Mouse (Mus musculus) macrophage (primary cell): ENCODE results near the gene 1810065E05Rik. TPM values are rescaled to one million over a fixed set of nuclear protein-coding genes. Genes with fewer than 3 reads are reported as not detected.

Source experiments
- H3K27ac ChIP-seq: fragments of 350-480 bp; formaldehyde crosslinking; 2 replicates; pipeline ENCODE4 v1.9.0; 2021
- H3K36me3 ChIP-seq: fragments of 350-480 bp; formaldehyde crosslinking; 2 replicates; pipeline ENCODE4 v1.9.0; 2021; ENCODE audit errors: inconsistent target
- H3K4me3 ChIP-seq: fragments of 350-480 bp; formaldehyde crosslinking; 2 replicates; pipeline ENCODE4 v1.9.0; 2021; ENCODE audit errors: inconsistent target
- H3K79me2 ChIP-seq: fragments of 350-480 bp; formaldehyde crosslinking; 2 replicates; pipeline ENCODE4 v1.9.0; 2021; ENCODE audit errors: inconsistent target
- WGBS: methylation state at CpG from one replicate; pipeline ENCODE4 v1.1.7; 2026; ENCODE audit warnings: inconsistent platforms; ENCODE audit not compliant: missing documents; 5-methylcytosine and 5-hydroxymethylcytosine counted together
- polyA plus RNA-seq: library from polyadenylated mRNA; stranded (reverse); fragments of 250-400 nt; gene quantifications from 3 replicates; pipeline ENCODE4 v1.2.4, GENCODE M21; 2018; ENCODE audit warnings: inconsistent platforms
- total RNA-seq, 78 experiments: library from RNA; depleted of rRNA; stranded (reverse); fragments of 250-400 nt; gene quantifications; 1 replicate in 9 of 78; 2 replicates in 24 of 78; 3 replicates in 43 of 78; 4 replicates in 2 of 78; pipeline ENCODE4 v1.2.4; 2018; ENCODE audit warnings: inconsistent platforms in 56 of 78

Gene 1810065E05Rik
- not detected for total RNA-seq (2018; cell fraction: chromatin; rRNA removed)
- not detected for total RNA-seq (2018; cell fraction: cytosol; rRNA removed)
- total RNA-seq (2018; cell fraction: nucleus; rRNA removed): not detected
- not detected in 3 replicates for polyA plus RNA-seq

- Histone ChIP-seq H3K27ac (no peak within 1 kb of the TSS), H3K4me3 (no peak within 1 kb of the TSS), H3K36me3 (no peaks in the 10 kb centered on the region), H3K79me2 (no peaks in the 10 kb centered on the region)
- WGBS: 56% methylated on average over 1 of the region's 1 CpGs
These were observed at the start of gene 1810065E05Rik for GRCm38 (mm10) chr11:58420815-58421214. Gene 1810065E05Rik (plus strand): TSS chr11:58421111.

DNA sequence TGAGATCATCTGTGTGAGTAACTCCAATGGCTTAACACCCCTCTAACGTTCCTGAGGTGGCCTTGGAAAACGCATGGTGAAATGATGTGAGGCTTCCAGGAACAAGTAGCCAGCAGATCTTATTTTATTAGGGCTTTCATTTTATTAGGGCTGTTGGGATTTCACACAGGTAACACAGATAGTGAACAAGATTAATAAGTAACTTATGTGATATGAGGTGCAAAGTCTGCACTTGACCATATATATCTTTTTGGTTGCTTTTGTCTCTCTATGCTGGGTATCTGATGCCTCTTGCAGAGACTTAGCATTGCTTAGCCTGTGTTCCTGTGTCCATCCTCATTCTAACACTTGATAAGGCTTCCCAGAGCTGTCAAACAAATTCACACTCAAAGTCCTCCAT lies 43.6 kb upstream of the 1810065E05Rik start:
- H3K4me3 ChIP-seq: no peak overlapping the region
- no peak overlapping the region for H3K27ac ChIP-seq
- H3K36me3 ChIP-seq: no peaks in the 10 kb centered on the region
- no peaks in the 10 kb centered on the region for H3K79me2 ChIP-seq
- WGBS: 86% methylated on average over 2 of the region's 2 CpGs

DNA sequence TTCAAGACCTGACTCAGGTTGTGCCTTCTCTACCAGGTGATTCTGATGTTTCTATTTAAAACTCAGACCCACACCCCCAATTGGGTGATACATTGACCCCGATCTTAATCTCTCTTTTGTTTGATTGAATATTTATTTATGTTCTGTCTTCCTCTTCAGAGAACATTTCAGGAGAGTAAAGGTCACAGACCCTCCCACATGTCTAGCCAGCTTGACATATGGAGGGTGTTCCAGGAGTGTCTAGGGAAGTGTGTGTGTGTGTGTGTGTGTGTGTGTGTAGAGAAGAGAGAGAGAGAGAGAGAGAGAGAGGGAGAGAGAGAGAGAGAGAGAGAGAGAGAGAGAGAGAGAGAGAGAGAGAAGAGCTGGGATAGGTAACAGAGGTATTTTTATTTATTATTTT lies 43.2 kb upstream of the 1810065E05Rik start:
- Histone ChIP-seq H3K36me3 (no peaks in the 10 kb centered on the region), H3K27ac (no peak overlapping the region), H3K4me3 (no peak overlapping the region), H3K79me2 (no peaks in the 10 kb centered on the region)
- WGBS: 78% methylated on average over 1 of the region's 1 CpGs

- H3K27ac ChIP-seq: no peak within 1 kb of the TSS
- 76% methylated on average over 3 of the region's 3 CpGs for WGBS
- no peak within 1 kb of the TSS for H3K4me3 ChIP-seq
- H3K36me3 ChIP-seq: no peaks in the 10 kb centered on the region
- H3K79me2 ChIP-seq: no peaks in the 10 kb centered on the region
These were observed 42.1 kb upstream of the 1810065E05Rik start, which contains the start of gene Lypd8 for GRCm38 (mm10) chr11:58378763-58379278. Gene Lypd8 (plus strand): TSS chr11:58379043.

GRCm38 (mm10) chr11:58379516-58379915 lies 41.4 kb upstream of the 1810065E05Rik start:
- no peak overlapping the region for H3K27ac ChIP-seq
- H3K4me3 ChIP-seq: no peak overlapping the region
- H3K79me2 ChIP-seq: no peaks in the 10 kb centered on the region
- 100% methylated on average over 1 of the region's 1 CpGs for WGBS
- H3K36me3 ChIP-seq: no peaks in the 10 kb centered on the region

- H3K79me2 ChIP-seq: no peaks in the 10 kb centered on the region
- H3K4me3 ChIP-seq: no peak overlapping the region
- 91% methylated on average over 6 of the region's 6 CpGs for WGBS
- no peak overlapping the region for H3K27ac ChIP-seq
- no peaks in the 10 kb centered on the region for H3K36me3 ChIP-seq
These were observed 38.4 kb upstream of the 1810065E05Rik start for GRCm38 (mm10) chr11:58382471-58382870.

DNA sequence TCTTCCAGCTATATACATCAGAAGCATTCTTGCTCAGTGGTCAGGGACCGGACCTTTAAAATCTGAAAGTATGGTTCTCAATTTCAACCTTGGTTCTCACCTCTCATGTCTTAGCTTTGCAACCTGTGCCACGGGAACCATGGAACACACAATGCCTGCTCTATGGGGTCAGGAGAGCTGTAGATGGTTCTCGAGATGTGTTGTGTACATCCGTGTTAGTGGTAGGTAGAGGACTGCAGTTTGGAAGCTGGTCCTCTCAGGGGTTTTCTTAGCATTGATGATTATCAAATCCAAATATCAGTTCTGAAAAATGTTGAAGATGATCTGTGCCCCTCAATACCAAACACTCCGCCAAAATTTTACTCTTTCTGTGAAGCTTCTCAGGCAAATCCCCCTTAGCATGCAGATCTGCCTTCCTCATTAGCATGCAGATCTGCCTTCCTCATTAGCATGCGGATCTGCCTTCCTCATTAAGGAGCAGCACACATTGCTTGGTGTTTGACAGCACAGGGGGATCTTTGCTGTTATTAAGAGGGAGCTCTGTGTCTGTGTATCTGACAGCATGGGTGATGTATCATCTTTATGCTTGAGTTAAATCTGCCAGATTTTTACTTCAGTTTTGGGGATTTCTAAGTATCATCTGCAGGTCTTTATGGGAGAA lies 20.8 kb upstream of the 1810065E05Rik start:
- WGBS: 64% methylated on average over 6 of the region's 6 CpGs
- H3K27ac ChIP-seq: no peak overlapping the region
- H3K36me3 ChIP-seq: no peaks in the 10 kb centered on the region
- H3K79me2 ChIP-seq: no peaks in the 10 kb centered on the region
- no peak overlapping the region for H3K4me3 ChIP-seq

- no peak overlapping the region for H3K27ac ChIP-seq
- H3K79me2 ChIP-seq: no peaks in the 10 kb centered on the region
- whole genome bisulfite sequencing: 62% methylated on average over 5 of the region's 5 CpGs
- H3K36me3 ChIP-seq: no peaks in the 10 kb centered on the region
- H3K4me3 ChIP-seq: no peak overlapping the region
These were observed 20.3 kb upstream of the 1810065E05Rik start for GRCm38 (mm10) chr11:58400655-58401054.

- 89% methylated on average over 3 of the region's 3 CpGs for WGBS
- Histone ChIP-seq H3K79me2 (no peaks in the 10 kb centered on the region), H3K36me3 (no peaks in the 10 kb centered on the region), H3K27ac (no peak overlapping the region), H3K4me3 (no peak overlapping the region)
These were observed 12.8 kb upstream of the 1810065E05Rik start for GRCm38 (mm10) chr11:58408066-58408465.

DNA sequence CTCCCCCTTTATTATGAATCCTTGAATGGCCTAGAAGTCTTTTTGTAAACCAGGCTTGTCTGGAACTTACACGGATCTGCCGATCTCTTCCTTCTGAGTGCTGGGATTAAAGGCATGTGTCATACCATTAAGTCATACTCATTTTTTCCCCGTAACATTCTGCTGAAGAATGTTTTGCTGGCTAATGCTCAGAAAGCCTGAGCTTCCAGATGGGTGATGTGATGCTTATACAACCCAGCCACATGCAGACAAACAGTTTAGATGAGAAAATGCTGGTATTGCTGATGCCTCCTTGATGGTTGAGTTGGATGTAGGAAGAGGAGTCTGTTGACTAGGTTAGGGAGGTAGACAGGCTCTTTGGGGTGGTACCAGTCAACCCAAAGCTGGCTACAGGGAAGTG lies 2.6 kb upstream of the 1810065E05Rik start:
- Histone ChIP-seq H3K4me3 (no peak overlapping the region), H3K36me3 (no peaks in the 10 kb centered on the region), H3K27ac (no peak overlapping the region), H3K79me2 (no peaks in the 10 kb centered on the region)
- WGBS: 82% methylated on average over 3 of the region's 3 CpGs

GRCm38 (mm10) chr11:58432259-58432658 lies 11.3 kb downstream of the 1810065E05Rik start, which contains the start of gene Gm12253:
Gene Gm12253 (plus strand): TSS chr11:58432559.
- Histone ChIP-seq H3K36me3 (no peaks in the 10 kb centered on the region), H3K79me2 (no peaks in the 10 kb centered on the region), H3K4me3 (no peak within 1 kb of the TSS), H3K27ac (no peak within 1 kb of the TSS)
- WGBS: 89% methylated on average over 3 of the region's 3 CpGs

GRCm38 (mm10) chr11:58437866-58438265 lies 17.0 kb downstream of the 1810065E05Rik start:
- Histone ChIP-seq H3K79me2 (no peaks in the 10 kb centered on the region), H3K27ac (no peak overlapping the region), H3K36me3 (no peaks in the 10 kb centered on the region), H3K4me3 (no peak overlapping the region)
- 20% methylated on average over 5 of the region's 5 CpGs for WGBS

DNA sequence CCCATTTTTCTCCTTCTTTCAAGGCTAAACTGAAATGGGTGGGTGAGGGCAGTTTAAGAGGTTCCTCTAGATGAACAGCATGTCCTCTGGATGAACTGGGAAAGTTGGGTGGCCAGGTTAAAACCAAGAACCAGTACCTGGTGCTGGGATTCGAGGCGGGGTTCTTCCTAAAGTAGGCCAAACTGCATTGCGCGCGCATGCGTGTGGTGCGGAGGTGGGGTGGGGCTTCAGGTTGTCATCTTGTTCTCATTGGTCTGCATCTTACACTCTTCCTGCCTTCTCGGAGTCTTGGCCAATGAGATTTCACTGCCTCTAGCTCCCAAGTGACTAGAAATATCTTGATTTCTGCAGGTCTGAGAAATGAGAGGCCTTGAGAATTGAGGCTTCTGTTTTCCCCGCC lies 31.8 kb downstream of the 1810065E05Rik start, which contains the start of gene Lypd9:
Gene Lypd9 (minus strand): TSS at position 165 of the 400 bp plus-strand sequence.
- no peaks in the 10 kb centered on the region for H3K79me2 ChIP-seq
- no peak within 1 kb of the TSS for H3K4me3 ChIP-seq
- no peaks in the 10 kb centered on the region for H3K36me3 ChIP-seq
- WGBS: 92% methylated on average over 9 of the region's 9 CpGs
- H3K27ac ChIP-seq: no peak within 1 kb of the TSS

DNA sequence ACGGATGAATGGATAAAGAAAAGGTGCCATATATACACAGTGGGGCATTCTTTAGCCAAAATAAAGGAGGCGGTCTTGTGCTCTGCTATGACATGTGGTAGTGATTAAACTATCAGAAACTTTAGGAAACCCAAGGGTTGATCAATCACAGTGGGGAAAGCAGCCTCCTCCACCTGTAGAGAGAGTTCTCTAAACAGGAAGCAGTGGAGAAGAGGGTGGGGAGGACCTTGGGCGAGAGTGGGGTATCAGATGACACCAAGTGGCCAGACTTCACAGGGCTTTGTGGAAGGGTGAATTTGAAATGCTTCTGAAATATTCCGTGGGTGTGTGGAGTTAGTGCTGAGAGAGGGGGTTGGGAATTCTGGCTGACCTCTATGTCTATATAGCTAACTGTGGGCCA lies 32.7 kb downstream of the 1810065E05Rik start:
- no peak overlapping the region for H3K27ac ChIP-seq
- no peaks in the 10 kb centered on the region for H3K79me2 ChIP-seq
- WGBS: 56% methylated on average over 4 of the region's 4 CpGs
- H3K4me3 ChIP-seq: no peak overlapping the region
- no peaks in the 10 kb centered on the region for H3K36me3 ChIP-seq

GRCm38 (mm10) chr11:58462170-58462569 lies 41.3 kb downstream of the 1810065E05Rik start, which contains the start of gene Olfr30:
Gene Olfr30 (minus strand): TSS chr11:58462270.
- H3K36me3 ChIP-seq: no peaks in the 10 kb centered on the region
- no peak within 1 kb of the TSS for H3K27ac ChIP-seq
- H3K4me3 ChIP-seq: no peak within 1 kb of the TSS
- no peaks in the 10 kb centered on the region for H3K79me2 ChIP-seq
